Mouse (Mus musculus) intestine, embryonic 15.5 days (tissue): ENCODE results near the gene Resp18. TPM values are rescaled to one million over a fixed set of nuclear protein-coding genes. Genes with fewer than 3 reads are reported as not detected.

Experiments
- ATAC-seq: fragments of 200-750 bp; cut with Nextera tagmentation; 2 replicates; pipeline ENCODE4 v1.8.0; 2017; ENCODE audit warnings: moderate TSS enrichment, moderate library complexity
- H3K27ac ChIP-seq: fragments of 300-500 bp; sonication (generic); 2 replicates; pipeline ENCODE4 v1.5.1; 2015; ENCODE audit warnings: mild to moderate bottlenecking, inconsistent platforms
- H3K27me3 ChIP-seq: fragments of 300-500 bp; sonication (generic); replicated peaks from 2 replicates; pipeline ENCODE4 v1.6.1; 2015; ENCODE audit warnings: inconsistent platforms
- H3K36me3 ChIP-seq: fragments of 300-500 bp; sonication (generic); 2 replicates; pipeline ENCODE4 v1.6.1; 2015; ENCODE audit warnings: inconsistent platforms
- H3K4me1 ChIP-seq: fragments of 300-500 bp; sonication (generic); replicated peaks from 2 replicates; pipeline ENCODE4 v1.6.1; 2015; ENCODE audit warnings: inconsistent platforms
- H3K4me2 ChIP-seq: fragments of 300-500 bp; sonication (generic); replicated peaks from 2 replicates; pipeline ENCODE4 v1.6.1; 2015; ENCODE audit warnings: mild to moderate bottlenecking, inconsistent platforms
- H3K4me3 ChIP-seq: fragments of 300-500 bp; sonication (generic); replicated peaks from 2 replicates; pipeline ENCODE4 v1.5.1; 2015; ENCODE audit warnings: inconsistent platforms
- H3K9ac ChIP-seq: fragments of 300-500 bp; sonication (generic); 2 replicates; pipeline ENCODE4 v1.6.1; 2015; ENCODE audit warnings: inconsistent platforms
- H3K9me3 ChIP-seq: fragments of 300-500 bp; sonication (generic); 2 replicates; pipeline ENCODE4 v1.6.1; 2016; ENCODE audit warnings: inconsistent platforms
- WGBS: fragments of 180-500 bp; shearing (Covaris S2); methylation state at CpG from one replicate; pipeline ENCODE4 v1.1.7; 2015; 5-methylcytosine and 5-hydroxymethylcytosine counted together
- polyA plus RNA-seq: library from polyadenylated mRNA; unstranded; fragments of >200 nt; fragmentation: Nextera tagmentation; extraction: Ambion mirVana; gene quantifications from 2 replicates; pipeline ENCODE4 v1.2.1, GENCODE M21; 2015

Resp18 gene
- polyA plus RNA-seq, 1 experiment from 2014 or later, result 13.8 TPM

DNA sequence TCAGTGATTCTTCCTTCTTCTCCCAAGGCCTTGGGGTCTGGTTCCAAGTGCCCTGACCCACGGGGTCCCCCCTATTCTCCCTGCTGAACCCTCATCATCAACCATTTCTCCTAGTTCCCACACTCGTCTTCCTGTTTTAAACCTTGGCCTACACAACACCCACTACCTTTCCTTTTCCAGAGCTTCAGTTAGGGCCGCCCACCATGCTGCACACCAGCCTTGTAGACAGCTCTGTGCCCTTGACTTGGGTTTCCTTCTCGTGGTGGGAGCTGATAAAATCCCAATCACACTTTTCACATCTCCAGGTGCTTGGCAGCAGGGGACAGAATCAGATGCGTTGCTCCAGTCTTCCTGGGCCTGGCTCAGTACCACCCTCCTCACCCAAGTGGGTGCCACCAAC lies 16.1 kb upstream of the Resp18 start:
- Histone ChIP-seq H3K36me3 (no peaks in the 10 kb centered on the region), H3K27me3 (no peaks in the 10 kb centered on the region), H3K4me3 (no peak overlapping the region), H3K9ac (no peak overlapping the region), H3K9me3 (no peaks in the 10 kb centered on the region), H3K4me2 (no peak overlapping the region), H3K27ac (no peak overlapping the region), H3K4me1 (0 out of 2 replicates have a peak, but pooled peaks cover 7% of the 10 kb centered on the region)
- WGBS, result 86% methylated on average over 5 of the region's 5 CpGs
- no peak for ATAC-seq

DNA sequence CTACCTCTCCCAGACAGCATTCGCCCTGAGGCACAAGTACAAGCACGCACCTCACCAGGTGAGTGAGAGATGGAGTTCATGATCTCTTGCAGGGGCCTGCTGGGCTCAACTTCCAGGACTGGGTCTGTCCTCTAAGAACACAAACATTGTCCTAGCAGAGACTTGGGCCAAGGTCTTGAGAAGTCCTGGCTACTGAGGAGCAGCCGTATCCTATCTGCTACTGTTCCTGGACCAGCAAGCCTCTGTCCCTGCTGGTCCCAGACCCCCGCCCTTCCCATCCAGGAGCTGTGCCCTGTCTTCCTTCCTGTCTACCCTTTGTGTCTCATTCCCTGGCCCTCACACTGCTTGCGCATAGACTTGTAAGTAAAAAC lies 15.1 kb upstream of the Resp18 start:
- peak overlapping the region; percentile 78; the same call in 1 of the 2 replicates for H3K27ac ChIP-seq
- H3K4me3 ChIP-seq, result no peak overlapping the region
- no peaks in the 10 kb centered on the region for H3K27me3 ChIP-seq
- ATAC-seq, result no peak
- H3K4me1 ChIP-seq, result 0 out of 2 replicates have a peak, but pooled peaks cover 7% of the 10 kb centered on the region
- H3K9me3 ChIP-seq, result no peaks in the 10 kb centered on the region
- WGBS, result 82% methylated on average over 5 of the region's 5 CpGs
- no peaks in the 10 kb centered on the region for H3K36me3 ChIP-seq
- H3K4me2 ChIP-seq, result no peak overlapping the region
- no peak overlapping the region for H3K9ac ChIP-seq

GRCm38 (mm10) chr1:75292476-75293330 lies 14.5 kb upstream of the Resp18 start:
- peak overlapping the region; percentile 78 for H3K27ac ChIP-seq
- H3K4me2 ChIP-seq, result no peak overlapping the region
- no peaks in the 10 kb centered on the region for H3K27me3 ChIP-seq
- H3K9ac ChIP-seq, result no peak overlapping the region
- H3K9me3 ChIP-seq, result no peaks in the 10 kb centered on the region
- no peak overlapping the region for H3K4me3 ChIP-seq
- 0 out of 2 replicates have a peak, but pooled peaks cover 7% of the 10 kb centered on the region for H3K4me1 ChIP-seq
- 27% methylated on average over 12 of the region's 12 CpGs for WGBS
- no peak for ATAC-seq
- no peaks in the 10 kb centered on the region for H3K36me3 ChIP-seq

DNA sequence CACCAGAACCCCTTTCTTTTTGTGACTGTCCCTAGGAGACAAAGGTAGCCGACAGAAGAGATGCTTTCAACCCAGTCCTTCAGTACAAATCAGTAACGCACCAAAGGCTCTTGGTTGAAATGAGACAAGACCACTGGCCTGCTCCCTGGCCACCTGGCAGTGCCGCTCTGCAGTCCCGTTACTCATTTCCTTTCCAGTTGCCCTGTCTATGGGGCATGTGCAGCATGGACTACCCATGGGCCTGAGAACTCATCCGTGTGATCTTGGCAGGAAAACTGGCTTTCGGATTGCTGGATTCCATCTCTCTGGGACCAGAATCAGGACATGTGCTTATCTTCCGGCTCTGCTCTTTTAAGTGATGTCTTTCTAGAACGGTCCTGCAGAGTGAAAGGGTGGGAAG lies 13.1 kb upstream of the Resp18 start:
- WGBS, result 82% methylated on average over 8 of the region's 8 CpGs
- Histone ChIP-seq H3K4me1 (0 out of 2 replicates have a peak, but pooled peaks cover 7% of the 10 kb centered on the region), H3K9me3 (no peaks in the 10 kb centered on the region), H3K36me3 (no peaks in the 10 kb centered on the region), H3K4me3 (no peak overlapping the region), H3K27ac (no peak overlapping the region), H3K9ac (no peak overlapping the region), H3K27me3 (no peaks in the 10 kb centered on the region), H3K4me2 (no peak overlapping the region)
- no peak for ATAC-seq

DNA sequence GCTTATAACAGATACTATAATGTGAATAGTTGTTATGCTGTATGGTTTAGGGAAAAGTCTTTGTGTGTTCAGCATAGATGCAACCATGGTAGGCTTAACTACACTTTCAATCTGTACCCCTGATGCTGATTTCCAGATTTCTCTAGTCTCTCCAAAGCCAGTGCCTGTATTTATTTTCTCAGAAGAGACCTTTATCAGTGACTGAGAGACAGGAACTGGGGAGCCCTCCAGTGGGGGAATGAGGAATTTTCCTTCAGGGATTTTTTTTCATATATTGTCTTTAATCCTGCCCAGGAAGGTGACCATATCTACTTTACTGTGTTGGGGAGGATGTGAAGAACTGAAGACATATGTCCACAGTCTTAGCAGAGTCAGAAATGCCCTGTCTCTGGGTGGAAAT lies 12.4 kb upstream of the Resp18 start:
- H3K4me3 ChIP-seq, result no peak overlapping the region
- H3K27ac ChIP-seq, result no peak overlapping the region
- H3K9ac ChIP-seq, result no peak overlapping the region
- H3K27me3 ChIP-seq, result no peaks in the 10 kb centered on the region
- ATAC-seq, result no peak
- H3K9me3 ChIP-seq, result no peaks in the 10 kb centered on the region
- no peak overlapping the region for H3K4me2 ChIP-seq
- no peaks in the 10 kb centered on the region for H3K36me3 ChIP-seq
- 0 out of 2 replicates have a peak, but pooled peaks cover 7% of the 10 kb centered on the region for H3K4me1 ChIP-seq

DNA sequence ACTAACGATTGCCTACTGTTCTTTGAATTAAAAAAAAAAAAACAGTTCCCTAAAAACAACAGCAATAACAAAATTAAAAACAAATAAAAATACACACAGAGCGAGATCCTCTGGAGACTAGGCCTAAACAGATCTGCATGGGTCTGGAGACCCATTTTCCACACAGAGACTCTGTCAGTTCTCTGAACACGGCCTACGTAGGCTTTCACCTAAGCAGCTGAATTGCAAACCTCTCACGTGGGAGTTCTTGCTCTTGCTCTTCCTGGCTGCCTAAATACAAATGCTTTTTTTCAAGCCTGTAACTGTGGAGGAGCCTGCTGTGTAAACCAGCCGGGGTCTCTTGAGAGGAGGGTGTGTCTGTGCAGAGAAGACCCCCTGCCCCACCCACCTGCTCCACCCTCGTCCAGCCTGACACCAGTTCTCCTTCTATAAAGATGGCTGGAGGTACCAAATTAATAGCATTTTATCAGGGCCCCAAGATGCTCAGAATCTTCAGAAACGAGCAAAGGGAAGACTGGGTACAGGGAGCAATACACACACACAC lies 11.7 kb upstream of the Resp18 start:
- 61% methylated on average over 8 of the region's 8 CpGs for WGBS
- ATAC-seq, result no peak
- no peak overlapping the region for H3K9ac ChIP-seq

GRCm38 (mm10) chr1:75289376-75289775 lies 11.2 kb upstream of the Resp18 start:
- 13% methylated on average over 7 of the region's 7 CpGs for WGBS
- no peak overlapping the region for H3K27ac ChIP-seq
- H3K36me3 ChIP-seq, result no peaks in the 10 kb centered on the region
- no peak overlapping the region for H3K4me3 ChIP-seq
- no peaks in the 10 kb centered on the region for H3K27me3 ChIP-seq
- H3K9me3 ChIP-seq, result no peaks in the 10 kb centered on the region
- no peak overlapping the region for H3K4me2 ChIP-seq
- H3K9ac ChIP-seq, result no peak overlapping the region
- H3K4me1 ChIP-seq, result 0 out of 2 replicates have a peak, but pooled peaks cover 7% of the 10 kb centered on the region
- ATAC-seq, result peak; percentile 31; the same call in 1 of the 2 replicates

More for the DNA sequence above, 11.7 kb upstream of the Resp18 start:
- Histone ChIP-seq H3K4me3 (no peak overlapping the region), H3K36me3 (no peaks in the 10 kb centered on the region), H3K27me3 (no peaks in the 10 kb centered on the region), H3K4me1 (0 out of 2 replicates have a peak, but pooled peaks cover 7% of the 10 kb centered on the region), H3K9me3 (no peaks in the 10 kb centered on the region), H3K27ac (no peak overlapping the region), H3K4me2 (no peak overlapping the region)

DNA sequence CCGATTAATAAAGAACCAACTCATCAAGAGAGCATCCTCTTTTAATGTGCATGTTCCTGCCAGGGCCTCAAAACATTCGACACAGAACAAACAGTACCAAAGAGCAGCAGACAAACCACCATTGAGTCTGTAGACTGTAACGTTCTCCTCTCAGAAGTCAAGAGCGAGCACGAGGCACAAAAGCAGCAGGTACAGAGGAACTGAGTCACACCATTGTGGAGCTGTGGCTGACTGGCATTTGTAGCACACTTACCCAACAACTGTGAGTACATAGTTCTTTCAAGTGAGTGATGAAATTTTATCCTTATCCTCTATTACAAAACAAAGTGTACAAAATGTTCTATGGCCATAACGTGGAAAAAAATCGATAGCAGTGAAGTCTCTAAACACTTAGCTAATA lies 6.7 kb upstream of the Resp18 start:
- H3K27ac ChIP-seq, result no peak overlapping the region
- no peaks in the 10 kb centered on the region for H3K4me1 ChIP-seq
- H3K4me3 ChIP-seq, result no peak overlapping the region
- no peaks in the 10 kb centered on the region for H3K36me3 ChIP-seq
- 85% methylated on average over 7 of the region's 7 CpGs for WGBS
- H3K9ac ChIP-seq, result no peak overlapping the region
- ATAC-seq, result no peak
- no peaks in the 10 kb centered on the region for H3K9me3 ChIP-seq
- H3K4me2 ChIP-seq, result no peak overlapping the region
- H3K27me3 ChIP-seq, result no peaks in the 10 kb centered on the region

DNA sequence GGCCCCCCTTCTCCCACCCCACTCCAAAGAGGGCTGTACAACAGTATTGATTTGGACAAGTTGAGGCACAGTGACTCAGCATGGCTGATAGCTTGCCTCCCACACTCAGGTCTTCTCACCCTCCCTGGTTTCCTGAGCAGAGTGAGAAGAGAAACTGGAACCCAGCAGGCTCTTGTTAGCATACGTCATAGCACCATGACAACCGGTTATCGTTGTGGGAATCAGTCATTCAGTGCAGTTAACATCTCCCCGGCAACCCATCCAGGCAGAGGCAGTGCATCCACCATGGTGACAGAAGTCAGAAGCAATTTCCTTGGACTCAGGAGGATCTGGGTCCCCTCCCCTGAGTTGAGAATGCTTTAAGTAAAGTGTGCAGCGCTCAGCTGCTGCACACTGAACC lies 4.8 kb upstream of the Resp18 start:
- Histone ChIP-seq H3K4me2 (no peak overlapping the region), H3K27me3 (peaks cover 7% of the 10 kb centered on the region), H3K27ac (no peak overlapping the region), H3K4me1 (no peaks in the 10 kb centered on the region), H3K36me3 (no peaks in the 10 kb centered on the region), H3K9me3 (no peaks in the 10 kb centered on the region), H3K4me3 (no peak overlapping the region), H3K9ac (no peak overlapping the region)
- no peak for ATAC-seq
- WGBS, result 72% methylated on average over 5 of the region's 5 CpGs

- 6% methylated on average over 23 of the region's 23 CpGs for WGBS
- Histone ChIP-seq H3K36me3 (no peaks in the 10 kb centered on the region), H3K4me2 (no peak overlapping the region), H3K27ac (no peak overlapping the region), H3K27me3 (peaks cover 15% of the 10 kb centered on the region), H3K4me1 (no peaks in the 10 kb centered on the region), H3K9me3 (no peaks in the 10 kb centered on the region), H3K4me3 (no peak overlapping the region), H3K9ac (no peak overlapping the region)
- ATAC-seq, result no peak
Observed at GRCm38 (mm10) chr1:75277195-75278188, 723 bp downstream of the Resp18 start.

GRCm38 (mm10) chr1:75264091-75264880 lies 13.9 kb downstream of the Resp18 start, which contains the start of gene Ptprn:
Gene Ptprn (minus strand): TSS chr1:75264502.
- WGBS, result 12% methylated on average over 32 of the region's 32 CpGs
- Histone ChIP-seq H3K36me3 (no peaks in the 10 kb centered on the region), H3K4me2 (peak within 1 kb of the TSS; percentile 33; the same call in 1 of the 2 replicates), H3K27ac (no peak within 1 kb of the TSS), H3K27me3 (peaks cover 31% of the 10 kb centered on the region), H3K9ac (no peak within 1 kb of the TSS), H3K4me1 (no peaks in the 10 kb centered on the region; the same call in 1 of the 2 replicates), H3K4me3 (peak within 1 kb of the TSS; percentile 22), H3K9me3 (no peaks in the 10 kb centered on the region)
- no peak for ATAC-seq
